Mouse (Mus musculus): Measurements from ENCODE around the gene Steap3. TPM values are rescaled to one million over a fixed set of nuclear protein-coding genes. Genes with fewer than 3 reads are reported as not detected.

Gene Steap3
- total RNA-seq, 4 experiments from 2014 or later, result 14.5 to 19.1 (median 17.8) TPM

- DNase-seq (ENCODE audit: low spot score in 2 of 2), result no peak
Measured at GRCm38 (mm10) chr1:120198942-120199341, 73.6 kb downstream of the Steap3 start.

GRCm38 (mm10) chr1:120198151-120198550 is 74.4 kb downstream of the Steap3 start:
- DNase-seq (ENCODE audit: low spot score in 2 of 2), result no peak

- DNase-seq (ENCODE audit: low spot score in 2 of 2), result peak; percentile 19 to 46
Measured at GRCm38 (mm10) chr1:120197189-120197588, 75.3 kb downstream of the Steap3 start.

GRCm38 (mm10) chr1:120196724-120197123 is 75.8 kb downstream of the Steap3 start:
- no peak for DNase-seq (ENCODE audit: low spot score in 2 of 2)

- no peak for DNase-seq (ENCODE audit: low spot score in 2 of 2)
Measured at GRCm38 (mm10) chr1:120195947-120196346, 76.6 kb downstream of the Steap3 start.

GRCm38 (mm10) chr1:120193586-120193985 is 78.9 kb downstream of the Steap3 start:
- no peak for DNase-seq (ENCODE audit: low spot score in 2 of 2)

GRCm38 (mm10) chr1:120192321-120192720 is 80.2 kb downstream of the Steap3 start:
- no peak for DNase-seq (ENCODE audit: low spot score in 2 of 2)

GRCm38 (mm10) chr1:120190946-120191345 is 81.6 kb downstream of the Steap3 start:
- no peak for DNase-seq (ENCODE audit: low spot score in 2 of 2)

- no peak for DNase-seq (ENCODE audit: low spot score in 2 of 2)
Measured at GRCm38 (mm10) chr1:120190300-120190699, 82.2 kb downstream of the Steap3 start.

GRCm38 (mm10) chr1:120189206-120189605 is 83.3 kb downstream of the Steap3 start:
- no peak for DNase-seq (ENCODE audit: low spot score in 2 of 2)

- DNase-seq (ENCODE audit: low spot score in 2 of 2), result no peak
Measured at GRCm38 (mm10) chr1:120187059-120187458, 85.4 kb downstream of the Steap3 start.

GRCm38 (mm10) chr1:120186655-120187054 is 85.8 kb downstream of the Steap3 start:
- DNase-seq (ENCODE audit: low spot score in 2 of 2), result no peak

GRCm38 (mm10) chr1:120186204-120186603 is 86.3 kb downstream of the Steap3 start:
- no peak for DNase-seq (ENCODE audit: low spot score in 2 of 2)

GRCm38 (mm10) chr1:120177141-120177540 is 95.4 kb downstream of the Steap3 start:
- DNase-seq (ENCODE audit: low spot score in 2 of 2), result no peak

GRCm38 (mm10) chr1:120176313-120176712 is 96.2 kb downstream of the Steap3 start:
- DNase-seq (ENCODE audit: low spot score in 2 of 2), result no peak

GRCm38 (mm10) chr1:120174991-120175390 is 97.5 kb downstream of the Steap3 start:
- no peak for DNase-seq (ENCODE audit: low spot score in 2 of 2)

GRCm38 (mm10) chr1:120171819-120172521 is 100.5 kb downstream of the Steap3 start:
- no peak for DNase-seq (ENCODE audit: low spot score in 2 of 2)

GRCm38 (mm10) chr1:120170307-120170706 is 102.2 kb downstream of the Steap3 start:
- no peak for DNase-seq (ENCODE audit: low spot score in 2 of 2)

- no peak for DNase-seq (ENCODE audit: low spot score in 2 of 2)
Measured at GRCm38 (mm10) chr1:120168674-120169073, 103.8 kb downstream of the Steap3 start.

- no peak for DNase-seq (ENCODE audit: low spot score in 2 of 2)
Measured at GRCm38 (mm10) chr1:120168016-120168415, 104.5 kb downstream of the Steap3 start.

- no peak for DNase-seq (ENCODE audit: low spot score in 2 of 2)
Measured at GRCm38 (mm10) chr1:120162616-120163015, 109.9 kb downstream of the Steap3 start.

- DNase-seq (ENCODE audit: low spot score in 2 of 2), result no peak
Measured at GRCm38 (mm10) chr1:120161502-120161901, 111.0 kb downstream of the Steap3 start.

- no peak for DNase-seq (ENCODE audit: low spot score in 2 of 2)
Measured at GRCm38 (mm10) chr1:120158474-120159127, 113.9 kb downstream of the Steap3 start.
